Mouse (Mus musculus) spleen, adult 2 months (tissue): Measurements from ENCODE around the gene Gpr35. TPM values are rescaled to one million over a fixed set of nuclear protein-coding genes. Genes with fewer than 3 reads are reported as not detected.

Source experiments
- DNase-seq, 2 experiments: peaks; one replicate each; pipeline versions ENCODE4 v3.0.0 to v3.0.0-alpha.2; 2012 to 2021; ENCODE audit warnings: low spot score in 2 of 2, low read depth in 1 of 2
- H3K27ac ChIP-seq: fragments of 200-500 bp; 2 replicates; pipeline ENCODE4 v1.5.1; 2012; ENCODE audit warnings: low read length, inconsistent platforms; ENCODE audit not compliant: insufficient read depth
- H3K27me3 ChIP-seq: fragments of 200-500 bp; 2 replicates; pipeline ENCODE4 v1.6.1; 2012; ENCODE audit warnings: mild to moderate bottlenecking, moderate library complexity, low read length, inconsistent platforms; ENCODE audit not compliant: control insufficient read depth, insufficient read depth
- H3K36me3 ChIP-seq: fragments of 200-500 bp; 2 replicates; pipeline ENCODE4 v1.6.1; 2012; ENCODE audit warnings: mild to moderate bottlenecking, low read length, inconsistent platforms; ENCODE audit not compliant: control insufficient read depth, insufficient read depth
- H3K4me1 ChIP-seq: fragments of 200-500 bp; 2 replicates; pipeline ENCODE4 v1.6.1; 2011; ENCODE audit warnings: inconsistent platforms; ENCODE audit not compliant: control insufficient read depth, insufficient read depth, insufficient read length
- H3K4me3 ChIP-seq: fragments of 200-500 bp; 2 replicates; pipeline ENCODE4 v1.5.1; 2011; ENCODE audit warnings: mild to moderate bottlenecking, inconsistent platforms; ENCODE audit not compliant: insufficient read depth, insufficient read length; ENCODE audit errors: extremely low read depth
- CTCF ChIP-seq: fragments of 200-500 bp; IDR thresholded peaks from 2 replicates; pipeline ENCODE4 v1.5.1; 2011; ENCODE audit warnings: mild to moderate bottlenecking, inconsistent platforms; ENCODE audit not compliant: insufficient read depth, insufficient read length, insufficient replicate concordance; ENCODE audit errors: extremely low read depth
- POLR2A ChIP-seq: fragments of 200-500 bp; IDR thresholded peaks from 2 replicates; pipeline ENCODE4 v1.6.1; 2011; ENCODE audit warnings: low read depth, low read length, inconsistent platforms
- WGBS: fragments of 180-500 bp; shearing (Covaris S2); methylation state at CpG from one replicate; pipeline ENCODE4 v1.1.7; 2018; 5-methylcytosine and 5-hydroxymethylcytosine counted together
- polyA plus RNA-seq: library from polyadenylated mRNA; depleted of rRNA; stranded (reverse); fragments of >200 nt; gene quantifications from 2 replicates; pipeline ENCODE4 v1.2.3, GENCODE M21; 2012; rRNA removed

Gene Gpr35
- polyA plus RNA-seq, 1 experiment = 20.7 TPM

DNA sequence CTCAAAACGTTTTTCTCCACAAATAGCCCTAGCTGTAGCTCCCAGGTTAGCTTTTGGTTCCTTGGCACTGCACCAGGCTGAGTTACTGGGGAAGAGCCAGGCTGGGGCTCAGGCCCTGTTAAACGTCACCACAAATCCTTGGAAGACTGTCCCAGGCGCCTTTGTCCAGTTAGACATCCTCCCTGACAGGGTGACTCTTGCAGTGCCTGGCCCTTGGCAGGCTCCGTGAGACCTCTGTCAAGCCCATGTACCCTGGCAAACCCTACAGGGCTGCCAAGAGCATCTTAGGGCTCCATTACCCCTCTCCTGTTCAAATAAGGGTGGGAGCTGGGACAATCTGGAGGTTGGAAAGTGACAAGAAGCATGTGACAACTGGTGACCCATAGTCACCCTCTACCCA is 85.3 kb downstream of the Gpr35 start:
- Histone ChIP-seq H3K4me3 (no peak overlapping the region), H3K27ac (no peak overlapping the region), H3K27me3 (no peaks in the 10 kb centered on the region), H3K36me3 (no peaks in the 10 kb centered on the region), H3K4me1 (no peaks in the 10 kb centered on the region)
- no peak for DNase-seq
- TF ChIP-seq POLR2A (no peak), CTCF (no peak)
- WGBS = 77% methylated on average over 4 of the region's 4 CpGs

Other genes starting within 250 kb of the Gpr35 start
- 11.1 and 11.2 TPM in 2 replicates for gene Gpc1, start 119.2 kb upstream of the Gpr35 start, polyA plus RNA-seq
- 0.18 and 0.19 TPM in 2 replicates for gene Ankmy1, start 48.0 kb upstream of the Gpr35 start, polyA plus RNA-seq
- 12.7 and 23.3 TPM in 2 replicates for gene Dusp28, start 43.9 kb upstream of the Gpr35 start, polyA plus RNA-seq
- gene Rnpepl1, start 40.1 kb upstream of the Gpr35 start, polyA plus RNA-seq = 164 and 234 TPM in 2 replicates
- gene Capn10, start 16.5 kb upstream of the Gpr35 start, polyA plus RNA-seq = 14.3 and 18.9 TPM in 2 replicates
- 28.4 and 28.9 TPM in 2 replicates for gene Aqp12, start 55.5 kb downstream of the Gpr35 start, polyA plus RNA-seq
- gene Kif1a, start 151.1 kb downstream of the Gpr35 start, polyA plus RNA-seq = 0.49 and 0.77 TPM in 2 replicates
- not detected in 2 replicates for gene Agxt, start 184.4 kb downstream of the Gpr35 start, polyA plus RNA-seq
- gene 2310007B03Rik, start 210.1 kb downstream of the Gpr35 start, polyA plus RNA-seq = not detected in 2 replicates
- 0.08 and 0.16 TPM in 2 replicates for gene Crocc2, start 217.9 kb downstream of the Gpr35 start, polyA plus RNA-seq